Mouse (Mus musculus): ENCODE measurements around the gene Shisa5. TPM values are rescaled to one million over a fixed set of nuclear protein-coding genes. Genes with fewer than 3 reads are reported as not detected.

The Shisa5 gene
- polyA plus RNA-seq, 1 experiment from 2014 or later: 122 TPM

DNA sequence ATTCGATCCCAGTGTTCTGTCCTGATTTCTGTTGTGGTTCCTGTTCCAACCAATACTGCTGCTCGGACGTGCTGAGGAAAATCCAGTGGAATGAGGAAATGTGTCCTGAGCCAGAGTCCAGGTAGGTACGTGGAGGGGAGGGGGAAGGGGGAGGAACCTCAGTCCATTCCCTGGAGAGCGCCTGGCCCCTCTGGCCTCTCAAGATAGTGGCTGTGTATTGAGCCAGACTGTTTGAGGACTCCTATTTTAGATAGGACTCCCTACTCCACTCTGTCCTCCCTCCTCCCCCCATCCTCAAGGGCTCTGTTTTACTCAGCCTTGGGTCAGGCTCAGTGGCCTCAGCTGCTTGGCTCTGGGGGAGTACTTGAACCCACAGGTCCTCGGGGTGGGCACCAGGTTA, 2.5 kb downstream of the Shisa5 start:
- no peak overlapping the region for H3K4me3 ChIP-seq (replicated peaks; ENCODE audit: low read depth, low read length)
- TF ChIP-seq CTCF (IDR thresholded peaks at IDR 0.05; ENCODE audit: low read depth): no peak
- WGBS: 57% methylated on average over 6 of the region's 6 CpGs
- H3K9ac ChIP-seq (ENCODE audit: low read depth, low read length): no peak overlapping the region
- ATAC-seq (replicated peaks; ENCODE audit: low FRiP score, low read depth) (peak; percentile 48), DNase-seq (ENCODE audit: low spot score) (no peak)
- H3K9me3 ChIP-seq (replicated peaks; ENCODE audit: low read length): no peaks in the 10 kb centered on the region
- H3K27me3 ChIP-seq (ENCODE audit: insufficient read depth, low read length): no peaks in the 10 kb centered on the region
- peak overlapping the region; percentile 85 for H3K4me2 ChIP-seq (ENCODE audit: low read length)
- peaks cover 3% of the 10 kb centered on the region; the same call in 1 of the 2 replicates for H3K36me3 ChIP-seq (ENCODE audit: insufficient read depth, low read length)
- peaks cover 25% of the 10 kb centered on the region for H3K4me1 ChIP-seq (replicated peaks; ENCODE audit: insufficient read depth, low read length)
- H3K27ac ChIP-seq: peak overlapping the region; percentile 50; the same call in 1 of the 2 replicates

GRCm38 (mm10) chr9:109041351-109041750, 3.0 kb downstream of the Shisa5 start:
- H3K9me3 ChIP-seq (replicated peaks; ENCODE audit: low read length): no peaks in the 10 kb centered on the region
- ATAC-seq (replicated peaks; ENCODE audit: low FRiP score, low read depth): no peak
- no peak for TF ChIP-seq CTCF (IDR thresholded peaks at IDR 0.05; ENCODE audit: low read depth)
- H3K27me3 ChIP-seq (ENCODE audit: insufficient read depth, low read length): no peaks in the 10 kb centered on the region
- 68% methylated on average over 7 of the region's 7 CpGs for WGBS
- H3K36me3 ChIP-seq (ENCODE audit: insufficient read depth, low read length): peaks cover 3% of the 10 kb centered on the region; the same call in 1 of the 2 replicates
- no peak overlapping the region for H3K4me3 ChIP-seq (replicated peaks; ENCODE audit: low read depth, low read length)
- H3K27ac ChIP-seq: peak overlapping the region; percentile 42; the same call in 1 of the 2 replicates
- H3K4me1 ChIP-seq (replicated peaks; ENCODE audit: insufficient read depth, low read length): peaks cover 25% of the 10 kb centered on the region
- no peak overlapping the region for H3K9ac ChIP-seq (ENCODE audit: low read depth, low read length)
- DNase-seq (ENCODE audit: low spot score): no peak
- peak overlapping the region; percentile 85 for H3K4me2 ChIP-seq (ENCODE audit: low read length)

DNA sequence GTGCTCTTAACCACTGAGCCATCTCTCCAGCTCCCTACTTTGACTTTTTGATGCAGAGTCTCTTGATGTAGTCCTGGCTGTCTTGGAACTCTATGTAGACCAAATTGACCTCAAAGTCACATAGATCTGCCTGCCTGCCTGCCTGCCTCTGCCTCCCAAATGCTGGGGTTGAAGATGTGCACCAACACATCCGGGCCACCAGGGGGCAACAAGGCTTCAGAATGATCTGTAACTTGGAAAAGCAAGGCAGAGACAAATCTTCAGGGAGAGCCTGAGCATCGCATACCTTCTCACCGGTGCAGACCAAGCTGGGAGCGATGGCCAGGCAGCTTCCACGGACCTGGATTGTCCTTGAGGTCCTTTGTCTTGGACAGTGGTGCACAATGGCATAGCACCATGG, 7.9 kb downstream of the Shisa5 start:
- Histone ChIP-seq H3K9me3 (replicated peaks; ENCODE audit: low read length) (no peaks in the 10 kb centered on the region), H3K9ac (ENCODE audit: low read depth, low read length) (no peak overlapping the region), H3K4me1 (replicated peaks; ENCODE audit: insufficient read depth, low read length) (no peaks in the 10 kb centered on the region), H3K36me3 (ENCODE audit: insufficient read depth, low read length) (peaks cover 7% of the 10 kb centered on the region), H3K27ac (no peak overlapping the region), H3K4me3 (replicated peaks; ENCODE audit: low read depth, low read length) (no peak overlapping the region), H3K27me3 (ENCODE audit: insufficient read depth, low read length) (no peaks in the 10 kb centered on the region), H3K4me2 (ENCODE audit: low read length) (no peak overlapping the region)
- ATAC-seq (replicated peaks; ENCODE audit: low FRiP score, low read depth): peak; percentile 36; the same call in 1 of the 2 replicates
- WGBS: 44% methylated on average over 5 of the region's 5 CpGs
- peak; percentile 67 for DNase-seq (ENCODE audit: low spot score)
- TF ChIP-seq CTCF (IDR thresholded peaks at IDR 0.05; ENCODE audit: low read depth): peak; percentile 84

DNA sequence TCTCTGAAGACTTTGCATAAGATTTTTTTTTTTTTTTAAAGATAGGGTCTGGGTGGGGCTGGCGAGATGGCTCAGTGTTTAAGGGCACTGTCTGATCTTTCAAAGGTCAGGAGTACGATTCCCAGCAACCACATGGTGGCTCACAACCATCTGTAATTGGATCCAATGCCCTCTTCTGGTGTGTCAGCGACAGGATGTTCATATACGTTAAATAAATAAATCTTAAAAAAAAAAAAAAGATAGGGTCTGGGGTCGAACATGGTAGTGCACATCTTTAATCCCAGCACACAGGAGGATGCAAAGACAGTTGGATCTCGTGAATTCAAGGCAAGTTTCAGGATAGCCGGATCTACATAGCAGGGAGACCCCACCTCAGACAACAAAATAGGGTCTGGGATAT, 11.0 kb downstream of the Shisa5 start:
- Histone ChIP-seq H3K4me2 (ENCODE audit: low read length) (no peak overlapping the region), H3K4me3 (replicated peaks; ENCODE audit: low read depth, low read length) (no peak overlapping the region), H3K9ac (ENCODE audit: low read depth, low read length) (no peak overlapping the region), H3K36me3 (ENCODE audit: insufficient read depth, low read length) (peaks cover 6% of the 10 kb centered on the region), H3K9me3 (replicated peaks; ENCODE audit: low read length) (no peaks in the 10 kb centered on the region), H3K27ac (no peak overlapping the region), H3K4me1 (replicated peaks; ENCODE audit: insufficient read depth, low read length) (0 out of 2 replicates have a peak, but pooled peaks cover 2% of the 10 kb centered on the region), H3K27me3 (ENCODE audit: insufficient read depth, low read length) (no peaks in the 10 kb centered on the region)
- DNase-seq (ENCODE audit: low spot score): no peak
- ATAC-seq (replicated peaks; ENCODE audit: low FRiP score, low read depth): no peak
- WGBS: 78% methylated on average over 7 of the region's 7 CpGs
- no peak for TF ChIP-seq CTCF (IDR thresholded peaks at IDR 0.05; ENCODE audit: low read depth)

- Histone ChIP-seq H3K27me3 (ENCODE audit: insufficient read depth, low read length) (no peaks in the 10 kb centered on the region), H3K9ac (ENCODE audit: low read depth, low read length) (no peak overlapping the region), H3K9me3 (replicated peaks; ENCODE audit: low read length) (no peaks in the 10 kb centered on the region), H3K36me3 (ENCODE audit: insufficient read depth, low read length) (peaks cover 3% of the 10 kb centered on the region; the same call in 1 of the 2 replicates), H3K4me2 (ENCODE audit: low read length) (no peak overlapping the region), H3K27ac (no peak overlapping the region), H3K4me3 (replicated peaks; ENCODE audit: low read depth, low read length) (no peak overlapping the region), H3K4me1 (replicated peaks; ENCODE audit: insufficient read depth, low read length) (0 out of 2 replicates have a peak, but pooled peaks cover 7% of the 10 kb centered on the region)
- ATAC-seq (replicated peaks; ENCODE audit: low FRiP score, low read depth) (no peak), DNase-seq (ENCODE audit: low spot score) (no peak)
- WGBS: 81% methylated on average over 9 of the region's 9 CpGs
- TF ChIP-seq CTCF (IDR thresholded peaks at IDR 0.05; ENCODE audit: low read depth): no peak
Observed at GRCm38 (mm10) chr9:109049996-109050673, 11.8 kb downstream of the Shisa5 start.

GRCm38 (mm10) chr9:109050674-109050997, 12.3 kb downstream of the Shisa5 start:
- Histone ChIP-seq H3K4me2 (ENCODE audit: low read length) (no peak overlapping the region), H3K27ac (no peak overlapping the region), H3K4me3 (replicated peaks; ENCODE audit: low read depth, low read length) (no peak overlapping the region), H3K9ac (ENCODE audit: low read depth, low read length) (no peak overlapping the region), H3K9me3 (replicated peaks; ENCODE audit: low read length) (no peaks in the 10 kb centered on the region), H3K36me3 (ENCODE audit: insufficient read depth, low read length) (peaks cover 3% of the 10 kb centered on the region; the same call in 1 of the 2 replicates), H3K27me3 (ENCODE audit: insufficient read depth, low read length) (no peaks in the 10 kb centered on the region), H3K4me1 (replicated peaks; ENCODE audit: insufficient read depth, low read length) (0 out of 2 replicates have a peak, but pooled peaks cover 10% of the 10 kb centered on the region)
- no peak for ATAC-seq (replicated peaks; ENCODE audit: low FRiP score, low read depth)
- DNase-seq (ENCODE audit: low spot score): no peak
- TF ChIP-seq CTCF (IDR thresholded peaks at IDR 0.05; ENCODE audit: low read depth): no peak
- 52% methylated on average over 3 of the region's 3 CpGs for WGBS
